8 mouse cellular contexts compared by ENCODE assay signal in genomic region chr9:123113931-123114330, GRCm38 (mm10). TPM values are rescaled to one million over a fixed set of nuclear protein-coding genes. Genes with fewer than 3 reads are reported as not detected.
DNase-seq lines count a peak whose midpoint lies in the region; ATAC-seq and TF ChIP-seq lines count a peak whose summit lies in the region.

No protein-coding gene starts in this region.

- H3K9ac ChIP-seq in hindbrain, postnatal 0 days (replicated peaks; ENCODE audit: low read length), result peak overlapping the region; percentile 85
- peak overlapping the region; percentile 97; the same call in 1 of the 2 replicates for H3K9ac ChIP-seq in midbrain, postnatal 0 days (replicated peaks; ENCODE audit: low read length, poor library complexity, severe bottlenecking)

- TF ChIP-seq POLR2A in kidney, adult 2 months (IDR thresholded peaks at IDR 0.05; ENCODE audit: low read depth, low read length), result no peak

- 45% methylated on average over 6 of the region's 6 CpGs for WGBS in kidney, adult 2 months
- 53% methylated on average over 6 of the region's 6 CpGs for WGBS in hindbrain, postnatal 0 days
- 63% methylated on average over 6 of the region's 6 CpGs for WGBS in midbrain, postnatal 0 days

- peak overlapping the region; percentile 84 for H3K4me2 ChIP-seq in hindbrain, postnatal 0 days (ENCODE audit: low read depth, low read length)
- H3K4me2 ChIP-seq in midbrain, postnatal 0 days (ENCODE audit: low read depth, low read length, poor library complexity, severe bottlenecking), result peak overlapping the region; percentile 68

- no peaks in the 10 kb centered on the region for H3K27me3 ChIP-seq in kidney, adult 2 months (replicated peaks; ENCODE audit: control insufficient read depth, insufficient read depth, low read length)
- H3K27me3 ChIP-seq in hindbrain, postnatal 0 days (ENCODE audit: insufficient read depth, low read length), result no peaks in the 10 kb centered on the region
- H3K27me3 ChIP-seq in midbrain, postnatal 0 days (ENCODE audit: insufficient read depth, low read length), result no peaks in the 10 kb centered on the region

- TF ChIP-seq CTCF in kidney, adult 2 months (conservative IDR thresholded peaks at IDR 0.05; ENCODE audit: insufficient read depth, insufficient read length, low read depth, low read length), result no peak
- no peak for TF ChIP-seq CTCF in hindbrain, postnatal 0 days (IDR thresholded peaks at IDR 0.05; ENCODE audit: low read depth)
- TF ChIP-seq CTCF in midbrain, postnatal 0 days (IDR thresholded peaks at IDR 0.05), result no peak

- peak overlapping the region; percentile 90 for H3K4me3 ChIP-seq in kidney, adult 2 months (ENCODE audit: insufficient read depth, low read depth, low read length)
- peak overlapping the region; percentile 77 for H3K4me3 ChIP-seq in hindbrain, postnatal 0 days (ENCODE audit: low read length)
- H3K4me3 ChIP-seq in midbrain, postnatal 0 days (ENCODE audit: low read depth, low read length), result peak overlapping the region; percentile 95

- no peak for DNase-seq in kidney, adult 2 months
- no peak for DNase-seq in kidney, adult 8-10 months
- DNase-seq in c-Kit-positive CD71-positive TER-119-positive erythroid progenitor cells, embryonic 14.5 days (ENCODE audit: low spot score), result peak; percentile 9
- no peak for DNase-seq in hindbrain, postnatal 0 days (ENCODE audit: low spot score)
- no peak for DNase-seq in midbrain, postnatal 0 days (ENCODE audit: low spot score)
- no peak for DNase-seq in frontal cortex, postnatal 14 days (ENCODE audit: low spot score in 2 of 2)
- no peak for DNase-seq in gastrocnemius, adult 18-20 months (ENCODE audit: low spot score)
- DNase-seq in spleen, adult 12 weeks (ENCODE audit: low spot score), result no peak

- H3K4me1 ChIP-seq in kidney, adult 2 months (ENCODE audit: control insufficient read depth, insufficient read depth, low read length), result peaks cover 9% of the 10 kb centered on the region; the same call in 1 of the 2 replicates
- H3K4me1 ChIP-seq in hindbrain, postnatal 0 days (ENCODE audit: insufficient read depth, low read length), result peaks cover 15% of the 10 kb centered on the region
- H3K4me1 ChIP-seq in midbrain, postnatal 0 days (ENCODE audit: insufficient read depth, low read length), result peaks cover 3% of the 10 kb centered on the region; the same call in 1 of the 2 replicates

- no peaks in the 10 kb centered on the region; the same call in 1 of the 2 replicates for H3K36me3 ChIP-seq in kidney, adult 2 months (ENCODE audit: control insufficient read depth, insufficient read depth, low read length)
- H3K36me3 ChIP-seq in hindbrain, postnatal 0 days (ENCODE audit: insufficient read depth, low read length), result peaks cover 1% of the 10 kb centered on the region; the same call in 1 of the 2 replicates
- peaks cover 6% of the 10 kb centered on the region; the same call in 1 of the 2 replicates for H3K36me3 ChIP-seq in midbrain, postnatal 0 days (ENCODE audit: insufficient read depth, low read length)

- ATAC-seq in hindbrain, postnatal 0 days, result no peak
- ATAC-seq in midbrain, postnatal 0 days (ENCODE audit: low FRiP score), result no peak

- H3K9me3 ChIP-seq in hindbrain, postnatal 0 days (ENCODE audit: low read length), result no peaks in the 10 kb centered on the region
- H3K9me3 ChIP-seq in midbrain, postnatal 0 days (ENCODE audit: low read length), result no peaks in the 10 kb centered on the region

- no peak overlapping the region for H3K27ac ChIP-seq in kidney, adult 2 months (ENCODE audit: insufficient read depth, low read depth, low read length)
- peak overlapping the region; percentile 92 for H3K27ac ChIP-seq in hindbrain, postnatal 0 days
- peak overlapping the region; percentile 91 for H3K27ac ChIP-seq in midbrain, postnatal 0 days (ENCODE audit: low read depth, low read length)

RNA-seq across cellular contexts. Expression of gene Exosc7, which starts 0.9 kb away (rescaled TPM):
- polyA plus RNA-seq in kidney, adult 2 months (2012; rRNA removed), result 34.9 and 44.3 TPM in 2 replicates
- total RNA-seq in hindbrain, postnatal 0 days (2014; rRNA removed), result 25.9 and 31.3 TPM in 2 replicates
- polyA plus RNA-seq in hindbrain, postnatal 0 days (2015; fragmentation: Nextera tagmentation; extraction: Ambion mirVana), result 57.5 and 64.5 TPM in 2 replicates
- 21.4 and 36.7 TPM in 2 replicates for total RNA-seq in midbrain, postnatal 0 days (2014; rRNA removed)
- 59.3 and 61.1 TPM in 2 replicates for polyA plus RNA-seq in midbrain, postnatal 0 days (2015; fragmentation: Nextera tagmentation; extraction: Ambion mirVana)
- 10 to 100 TPM; 18.7 to 20.3 TPM for total RNA-seq in gastrocnemius, adult 18-20 months (2021)

RNA-seq across cellular contexts. Expression of gene Zdhhc3, which starts 0.9 kb away (rescaled TPM):
- polyA plus RNA-seq in kidney, adult 2 months (2012; rRNA removed), result 97.4 and 141 TPM in 2 replicates
- total RNA-seq in hindbrain, postnatal 0 days (2014; rRNA removed), result 82.9 and 91.6 TPM in 2 replicates
- polyA plus RNA-seq in hindbrain, postnatal 0 days (2015; fragmentation: Nextera tagmentation; extraction: Ambion mirVana), result 81.8 and 83.4 TPM in 2 replicates
- total RNA-seq in midbrain, postnatal 0 days (2014; rRNA removed), result 72.5 and 76.7 TPM in 2 replicates
- 85.4 and 86.9 TPM in 2 replicates for polyA plus RNA-seq in midbrain, postnatal 0 days (2015; fragmentation: Nextera tagmentation; extraction: Ambion mirVana)
- total RNA-seq in gastrocnemius, adult 18-20 months (2021), result 10 to 100 TPM; 59.7 to 66.6 TPM

RNA-seq across cellular contexts. Expression of gene Clec3b, which starts 36.8 kb away (rescaled TPM):
- 16.2 and 24.9 TPM in 2 replicates for polyA plus RNA-seq in kidney, adult 2 months (2012; rRNA removed)
- total RNA-seq in hindbrain, postnatal 0 days (2014; rRNA removed), result 3.8 and 5.8 TPM in 2 replicates
- polyA plus RNA-seq in hindbrain, postnatal 0 days (2015; fragmentation: Nextera tagmentation; extraction: Ambion mirVana), result 5.6 and 6.9 TPM in 2 replicates
- 1.3 TPM in 2 replicates for total RNA-seq in midbrain, postnatal 0 days (2014; rRNA removed)
- polyA plus RNA-seq in midbrain, postnatal 0 days (2015; fragmentation: Nextera tagmentation; extraction: Ambion mirVana), result 3.7 and 4.9 TPM in 2 replicates
- total RNA-seq in gastrocnemius, adult 18-20 months (2021), result 10 to 100 TPM; 39.9 to 42.7 TPM
